Mouse (Mus musculus) kidney, embryonic 15.5 days (tissue): ENCODE data around the gene Olfr1109. TPM values are rescaled to one million over a fixed set of nuclear protein-coding genes. Genes with fewer than 3 reads are reported as not detected.

Source experiments
- ATAC-seq: fragments of 200-750 bp; cut with Nextera tagmentation; replicated peaks from 2 replicates; pipeline ENCODE4 v1.8.0; 2017; ENCODE audit warnings: moderate TSS enrichment; ENCODE audit not compliant: low FRiP score
- H3K27ac ChIP-seq: fragments of 300-500 bp; sonication (generic); 2 replicates; pipeline ENCODE4 v1.5.1; 2015; ENCODE audit warnings: mild to moderate bottlenecking, inconsistent platforms
- H3K27me3 ChIP-seq: fragments of 300-500 bp; sonication (generic); 2 replicates; pipeline ENCODE4 v1.6.1; 2015; ENCODE audit warnings: inconsistent platforms
- H3K36me3 ChIP-seq: fragments of 300-500 bp; sonication (generic); 2 replicates; pipeline ENCODE4 v1.6.1; 2015; ENCODE audit warnings: inconsistent platforms
- H3K4me1 ChIP-seq: fragments of 300-500 bp; sonication (generic); 2 replicates; pipeline ENCODE4 v1.6.1; 2015; ENCODE audit warnings: inconsistent platforms
- H3K4me2 ChIP-seq: fragments of 300-500 bp; sonication (generic); 2 replicates; pipeline ENCODE4 v1.6.1; 2015; ENCODE audit warnings: moderate library complexity, mild to moderate bottlenecking, inconsistent platforms
- H3K4me3 ChIP-seq: fragments of 300-500 bp; sonication (generic); replicated peaks from 2 replicates; pipeline ENCODE4 v1.5.1; 2015; ENCODE audit warnings: mild to moderate bottlenecking, inconsistent platforms
- H3K9ac ChIP-seq: fragments of 300-500 bp; sonication (generic); 2 replicates; pipeline ENCODE4 v1.6.1; 2015; ENCODE audit warnings: mild to moderate bottlenecking, inconsistent platforms
- H3K9me3 ChIP-seq: fragments of 300-500 bp; sonication (generic); replicated peaks from 2 replicates; pipeline ENCODE4 v1.6.1; 2016; ENCODE audit warnings: inconsistent platforms
- WGBS: fragments of 180-500 bp; shearing (Covaris S2); methylation state at CpG from one replicate; pipeline ENCODE4 v1.1.7; 2015; ENCODE audit warnings: mixed read lengths; 5-methylcytosine and 5-hydroxymethylcytosine counted together
- polyA plus RNA-seq: library from polyadenylated mRNA; unstranded; fragments of >200 nt; fragmentation: Nextera tagmentation; extraction: Ambion mirVana; gene quantifications from 2 replicates; pipeline ENCODE4 v1.2.1, GENCODE M21; 2015

Gene Olfr1109
- not detected in 2 replicates for polyA plus RNA-seq

DNA sequence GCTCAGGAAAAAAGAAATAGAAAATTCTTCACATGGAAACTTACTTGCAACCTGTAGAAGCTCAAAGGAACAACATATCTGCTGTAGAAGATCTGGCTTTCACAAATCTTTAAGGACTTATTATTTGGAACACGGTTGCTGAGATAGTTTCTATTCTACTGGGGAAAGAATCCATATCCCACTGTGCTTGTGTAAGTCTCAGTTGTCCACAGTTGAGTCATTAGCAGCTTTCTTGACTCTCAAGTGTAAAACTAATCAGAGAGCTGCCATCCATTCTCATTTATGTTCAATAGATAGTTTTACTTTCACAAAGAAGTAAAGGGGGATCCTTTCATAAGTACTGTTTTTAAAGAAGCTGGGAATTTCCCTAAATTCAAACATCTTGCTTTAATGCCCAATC lies at the start of gene Olfr1109:
Olfr1109 (minus strand) TSS at position 101 of the 400 bp plus-strand sequence.
- H3K4me3 ChIP-seq: no peak within 1 kb of the TSS
- no peaks in the 10 kb centered on the region for H3K4me1 ChIP-seq
- no peaks in the 10 kb centered on the region for H3K36me3 ChIP-seq
- H3K27me3 ChIP-seq: no peaks in the 10 kb centered on the region
- no peak within 1 kb of the TSS for H3K9ac ChIP-seq
- 78% methylated on average over 1 of the region's 1 CpGs for WGBS
- H3K27ac ChIP-seq: no peak within 1 kb of the TSS
- no peak within 1 kb of the TSS for H3K4me2 ChIP-seq
- no peak for ATAC-seq
- no peaks in the 10 kb centered on the region for H3K9me3 ChIP-seq

- Histone ChIP-seq H3K4me1 (no peaks in the 10 kb centered on the region), H3K27ac (no peak within 1 kb of the TSS), H3K9ac (no peak within 1 kb of the TSS), H3K27me3 (no peaks in the 10 kb centered on the region), H3K36me3 (no peaks in the 10 kb centered on the region), H3K4me2 (no peak within 1 kb of the TSS), H3K9me3 (no peaks in the 10 kb centered on the region), H3K4me3 (no peak within 1 kb of the TSS)
- no peak for ATAC-seq
- WGBS: 80% methylated on average over 1 of the region's 1 CpGs
Measured at GRCm38 (mm10) chr2:87140200-87140599, 44.4 kb upstream of the Olfr1109 start, which contains the start of gene Olfr1110. Olfr1110 (minus strand) TSS chr2:87140300.

DNA sequence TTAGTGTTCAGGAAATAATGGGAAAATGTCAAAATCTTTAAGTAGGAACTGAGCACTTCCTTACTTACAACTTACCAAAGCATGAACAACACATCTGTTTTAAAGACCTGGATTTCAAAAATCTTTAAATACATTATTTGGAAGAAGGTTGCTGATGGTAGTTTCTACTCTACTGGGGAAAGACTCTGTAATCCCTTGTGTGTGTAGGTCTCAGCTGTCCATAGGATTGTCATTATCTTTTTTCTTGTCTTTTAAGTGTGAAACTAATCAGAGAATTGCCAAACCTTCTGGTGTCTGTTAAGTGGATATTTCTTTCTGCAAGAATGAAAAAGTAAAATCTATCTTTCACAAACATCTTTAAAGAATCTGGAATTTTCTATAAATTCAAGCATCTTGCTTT lies 18.7 kb upstream of the Olfr1109 start, which contains the start of gene Olfr259:
Olfr259 (minus strand) TSS at position 101 of the 400 bp plus-strand sequence.
- Histone ChIP-seq H3K4me1 (no peaks in the 10 kb centered on the region), H3K9me3 (no peaks in the 10 kb centered on the region), H3K36me3 (no peaks in the 10 kb centered on the region), H3K27ac (no peak within 1 kb of the TSS), H3K4me2 (no peak within 1 kb of the TSS), H3K4me3 (no peak within 1 kb of the TSS), H3K9ac (no peak within 1 kb of the TSS), H3K27me3 (no peaks in the 10 kb centered on the region)
- ATAC-seq: no peak

GRCm38 (mm10) chr2:87075717-87076116 lies 20.1 kb downstream of the Olfr1109 start, which contains the start of gene Olfr1107:
Olfr1107 (minus strand) TSS chr2:87075817.
- Histone ChIP-seq H3K9ac (no peak within 1 kb of the TSS), H3K9me3 (no peaks in the 10 kb centered on the region), H3K4me1 (no peaks in the 10 kb centered on the region), H3K4me3 (no peak within 1 kb of the TSS), H3K36me3 (no peaks in the 10 kb centered on the region), H3K4me2 (no peak within 1 kb of the TSS), H3K27ac (no peak within 1 kb of the TSS), H3K27me3 (no peaks in the 10 kb centered on the region)
- no peak for ATAC-seq
- WGBS: 86% methylated on average over 1 of the region's 1 CpGs

- no peak within 1 kb of the TSS for H3K4me2 ChIP-seq
- no peaks in the 10 kb centered on the region for H3K27me3 ChIP-seq
- no peak for ATAC-seq
Measured at GRCm38 (mm10) chr2:87052173-87052572, 43.6 kb downstream of the Olfr1109 start, which contains the start of gene Olfr1106. Olfr1106 (minus strand) TSS chr2:87052273.

More at GRCm38 (mm10) chr2:87052173-87052572, 43.6 kb downstream of the Olfr1109 start, which contains the start of gene Olfr1106:
- Histone ChIP-seq H3K4me1 (no peaks in the 10 kb centered on the region), H3K9me3 (no peaks in the 10 kb centered on the region), H3K4me3 (no peak within 1 kb of the TSS), H3K36me3 (no peaks in the 10 kb centered on the region), H3K27ac (no peak within 1 kb of the TSS), H3K9ac (no peak within 1 kb of the TSS)
- 63% methylated on average over 1 of the region's 1 CpGs for WGBS

Other genes starting within 250 kb of the Olfr1109 start
- not detected in 2 replicates for gene Olfr1095, start 244.3 kb downstream of the Olfr1109 start, polyA plus RNA-seq
- gene Gm13723, start 221.2 kb downstream of the Olfr1109 start, polyA plus RNA-seq: not detected in 2 replicates
- gene Olfr1097, start 203.8 kb downstream of the Olfr1109 start, polyA plus RNA-seq: not detected in 2 replicates
- gene Olfr1098, start 171.5 kb downstream of the Olfr1109 start, polyA plus RNA-seq: not detected in 2 replicates
- not detected in 2 replicates for gene Olfr1099, start 135.3 kb downstream of the Olfr1109 start, polyA plus RNA-seq
- not detected in 2 replicates for gene Olfr1100, start 116.1 kb downstream of the Olfr1109 start, polyA plus RNA-seq
- gene Olfr1101, start 104.8 kb downstream of the Olfr1109 start, polyA plus RNA-seq: not detected in 2 replicates
- not detected in 2 replicates for gene Olfr1102, start 97.6 kb downstream of the Olfr1109 start, polyA plus RNA-seq
- gene Olfr1104, start 68.9 kb downstream of the Olfr1109 start, polyA plus RNA-seq: not detected in 2 replicates
- gene Olfr1105, start 59.5 kb downstream of the Olfr1109 start, polyA plus RNA-seq: not detected in 2 replicates
- gene Olfr1106, start 43.7 kb downstream of the Olfr1109 start, polyA plus RNA-seq: not detected in 2 replicates
- gene Olfr1107, start 20.2 kb downstream of the Olfr1109 start, polyA plus RNA-seq: not detected in 2 replicates
- not detected in 2 replicates for gene Olfr259, start 18.6 kb upstream of the Olfr1109 start, polyA plus RNA-seq
- gene Olfr1110, start 44.3 kb upstream of the Olfr1109 start, polyA plus RNA-seq: not detected in 2 replicates
- not detected in 2 replicates for gene Olfr1111, start 56.6 kb upstream of the Olfr1109 start, polyA plus RNA-seq
- not detected in 2 replicates for gene Olfr1112, start 91.8 kb upstream of the Olfr1109 start, polyA plus RNA-seq
- gene Olfr1113, start 113.0 kb upstream of the Olfr1109 start, polyA plus RNA-seq: not detected in 2 replicates
- not detected in 2 replicates for gene Olfr1115, start 152.0 kb upstream of the Olfr1109 start, polyA plus RNA-seq
- gene Olfr1116, start 171.5 kb upstream of the Olfr1109 start, polyA plus RNA-seq: not detected in 2 replicates
- gene Olfr1118, start 211.6 kb upstream of the Olfr1109 start, polyA plus RNA-seq: not detected in 2 replicates